In the genomic region with DNA sequence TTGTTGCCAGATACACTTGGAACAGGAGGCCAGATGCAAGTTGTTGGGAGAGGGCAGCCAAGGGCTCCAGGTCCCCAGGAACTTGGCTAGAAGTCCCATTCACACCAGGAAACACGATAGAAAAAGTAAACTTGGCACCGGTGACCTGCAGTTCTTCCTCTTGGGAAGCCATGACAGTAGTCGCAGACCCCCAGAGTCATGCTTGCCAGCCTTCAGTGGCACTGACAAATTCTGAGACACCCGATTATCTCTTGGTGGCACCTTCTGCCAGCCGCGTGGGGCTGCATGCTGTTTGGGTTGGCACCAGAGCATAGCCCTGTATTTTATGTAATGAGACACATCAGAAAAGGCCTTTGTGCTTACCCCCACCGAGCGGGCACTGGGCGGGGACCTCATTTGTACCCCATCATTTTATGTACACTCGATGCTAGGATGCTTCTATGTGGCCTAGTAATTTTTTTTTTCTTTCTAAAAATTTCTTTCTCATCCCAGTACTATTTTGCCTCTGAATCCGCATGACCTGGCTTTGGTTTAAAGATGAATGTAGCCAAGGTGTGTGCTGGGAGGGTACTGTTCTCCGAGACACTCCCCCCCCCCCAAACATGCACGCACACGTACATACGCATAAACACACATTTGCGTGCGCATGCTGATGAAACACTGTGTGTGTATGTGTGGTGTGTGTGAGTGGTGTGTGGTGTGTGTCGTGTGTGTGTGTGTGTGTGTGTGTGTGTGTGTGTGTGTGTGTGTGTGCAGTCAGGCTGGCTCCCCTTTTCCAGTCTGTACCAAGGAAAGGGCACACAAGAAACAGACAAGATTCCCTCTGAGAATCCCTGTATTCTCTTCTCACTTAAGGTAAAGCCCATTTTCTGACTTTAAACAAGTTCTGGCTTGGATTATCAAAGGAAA, we compare ENCODE assay signal across 8 mouse cellular contexts.
DNase-seq lines count a peak whose midpoint lies in the region; ATAC-seq and TF ChIP-seq lines count a peak whose summit lies in the region.

No protein-coding gene starts in this region.

- H3K4me1 ChIP-seq in intestine, embryonic 16.5 days (ENCODE audit: control insufficient read depth, insufficient read depth, low read length), result peaks cover 30% of the 10 kb centered on the region
- peaks cover 34% of the 10 kb centered on the region for H3K4me1 ChIP-seq in neural tube, embryonic 15.5 days

- H3K4me3 ChIP-seq in left cerebral cortex, adult 2 months, result no peak overlapping the region
- H3K4me3 ChIP-seq in intestine, embryonic 16.5 days (ENCODE audit: low read length), result no peak overlapping the region
- no peak overlapping the region for H3K4me3 ChIP-seq in neural tube, embryonic 15.5 days (replicated peaks)

- no peak for DNase-seq in left cerebral cortex, adult 2 months (ENCODE audit: extremely low spot score in 1 of 2, low spot score in 2 of 2)
- no peak for DNase-seq in left cerebral cortex, postnatal 36 days (ENCODE audit: low spot score in 2 of 2)
- peak; percentile 57 to 60 for DNase-seq in cerebellum, postnatal 36 days
- DNase-seq in left cerebral cortex, adult 9 months (ENCODE audit: low spot score in 2 of 2), result no peak
- no peak for DNase-seq in thymus, postnatal 0 days (ENCODE audit: low spot score)
- no peak for DNase-seq in thymus, postnatal 4 days

- H3K36me3 ChIP-seq in intestine, embryonic 16.5 days (ENCODE audit: control insufficient read depth, insufficient read depth, low read length), result no peaks in the 10 kb centered on the region
- H3K36me3 ChIP-seq in neural tube, embryonic 15.5 days, result no peaks in the 10 kb centered on the region

- no peak for ATAC-seq in intestine, embryonic 16.5 days
- peak; percentile 43 for ATAC-seq in neural tube, embryonic 15.5 days (ENCODE audit: low FRiP score)

- WGBS in intestine, embryonic 16.5 days, result 56% methylated on average over 18 of the region's 18 CpGs
- 17% methylated on average over 18 of the region's 18 CpGs for WGBS in neural tube, embryonic 15.5 days

- H3K9me3 ChIP-seq in intestine, embryonic 16.5 days (ENCODE audit: control insufficient read depth, low read length), result no peaks in the 10 kb centered on the region
- no peaks in the 10 kb centered on the region for H3K9me3 ChIP-seq in neural tube, embryonic 15.5 days (replicated peaks)

- H3K4me2 ChIP-seq in intestine, embryonic 16.5 days (ENCODE audit: low read depth, low read length), result peak overlapping the region; percentile 20; the same call in 1 of the 2 replicates
- peak overlapping the region; percentile 41 for H3K4me2 ChIP-seq in neural tube, embryonic 15.5 days

- H3K9ac ChIP-seq in intestine, embryonic 16.5 days (ENCODE audit: low read depth, low read length), result peak overlapping the region; percentile 23; the same call in 1 of the 2 replicates
- no peak overlapping the region for H3K9ac ChIP-seq in neural tube, embryonic 15.5 days (replicated peaks)

- intact Hi-C loops in left cerebral cortex, adult 2 months (cut with DNase I), result no loop called here
- intact Hi-C loops in left cerebral cortex, postnatal 36 days (cut with DNase I), result no loop called here

- no peak for TF ChIP-seq CTCF in left cerebral cortex, adult 2 months (IDR thresholded peaks at IDR 0.05)

- peak overlapping the region; percentile 15; the same call in 1 of the 2 replicates for H3K27ac ChIP-seq in left cerebral cortex, adult 2 months
- peak overlapping the region; percentile 82 for H3K27ac ChIP-seq in intestine, embryonic 16.5 days (ENCODE audit: low read length)
- H3K27ac ChIP-seq in neural tube, embryonic 15.5 days (replicated peaks), result 0 out of 2 replicates have a peak overlapping the region, but pooled peaks have one; percentile 51

- no peaks in the 10 kb centered on the region for H3K27me3 ChIP-seq in intestine, embryonic 16.5 days (replicated peaks; ENCODE audit: control insufficient read depth, insufficient read depth, low read length)
- H3K27me3 ChIP-seq in neural tube, embryonic 15.5 days (replicated peaks), result peaks cover 4% of the 10 kb centered on the region

Comparison
In these comparisons a context has a peak if more than half of its experiments do, and no peak if none do; other contexts are left out.
1. DNase-seq: peak in cerebellum, postnatal 36 days (2 of 2); none in left cerebral cortex, adult 2 months (0 of 2), left cerebral cortex, postnatal 36 days (0 of 2), left cerebral cortex, adult 9 months (0 of 2), thymus, postnatal 0 days (single experiment) and thymus, postnatal 4 days (single experiment).
2. H3K27ac ChIP-seq: peak in every context shown above with its lines; median percentile 82 in intestine, embryonic 16.5 days; 51 in neural tube, embryonic 15.5 days; 15 in left cerebral cortex, adult 2 months.